Mouse (Mus musculus) neural tube, embryonic 11.5 days (tissue): Measurements from ENCODE around the gene Clstn1. TPM values are rescaled to one million over a fixed set of nuclear protein-coding genes. Genes with fewer than 3 reads are reported as not detected.

Source experiments
- ATAC-seq: fragments of 200-750 bp; cut with Nextera tagmentation; 2 replicates; pipeline ENCODE4 v1.8.0; 2017; ENCODE audit warnings: moderate number of reproducible peaks, mild to moderate bottlenecking, moderate TSS enrichment, moderate library complexity; ENCODE audit not compliant: insufficient read depth, low FRiP score, low TSS enrichment
- DNase-seq: peaks from one replicate; pipeline ENCODE4 v3.0.0-alpha.2; 2015; ENCODE audit warnings: low spot score
- H3K27ac ChIP-seq: fragments of 300-500 bp; sonication (generic); 2 replicates; pipeline ENCODE4 v1.5.1; 2014; ENCODE audit warnings: low read depth, mild to moderate bottlenecking, low read length
- H3K27me3 ChIP-seq: fragments of 300-500 bp; sonication (generic); 2 replicates; pipeline ENCODE4 v1.6.1; 2014; ENCODE audit warnings: mild to moderate bottlenecking, low read length, mixed read lengths; ENCODE audit not compliant: control insufficient read depth, insufficient read depth
- H3K36me3 ChIP-seq: fragments of 300-500 bp; sonication (generic); 2 replicates; pipeline ENCODE4 v1.6.1; 2014; ENCODE audit warnings: mild to moderate bottlenecking, low read length, moderate library complexity, mixed read lengths; ENCODE audit not compliant: control insufficient read depth, insufficient read depth
- H3K4me1 ChIP-seq: fragments of 300-500 bp; sonication (generic); 2 replicates; pipeline ENCODE4 v1.6.1; 2014; ENCODE audit warnings: low read length, mixed read lengths; ENCODE audit not compliant: control insufficient read depth, insufficient read depth
- H3K4me2 ChIP-seq: fragments of 300-500 bp; sonication (generic); 2 replicates; pipeline ENCODE4 v1.6.1; 2014; ENCODE audit warnings: low read depth, mild to moderate bottlenecking, moderate library complexity
- H3K4me3 ChIP-seq: fragments of 300-500 bp; sonication (generic); 2 replicates; pipeline ENCODE4 v1.5.1; 2014; ENCODE audit warnings: low read depth, low read length
- H3K9ac ChIP-seq: fragments of 300-500 bp; sonication (generic); 2 replicates; pipeline ENCODE4 v1.6.1; 2014; ENCODE audit warnings: mild to moderate bottlenecking, low read length
- H3K9me3 ChIP-seq: fragments of 300-500 bp; sonication (generic); 2 replicates; pipeline ENCODE4 v1.6.1; 2016; ENCODE audit warnings: low read length; ENCODE audit not compliant: control insufficient read depth
- WGBS: fragments of 180-500 bp; shearing (Covaris S2); extraction: QIAGEN DNeasy Blood & Tissue Kit; methylation state at CpG from one replicate; pipeline ENCODE4 v1.1.7; 2014; 5-methylcytosine and 5-hydroxymethylcytosine counted together
- polyA plus RNA-seq: library from polyadenylated mRNA; unstranded; fragments of >200 nt; fragmentation: Nextera tagmentation; extraction: Ambion mirVana; gene quantifications from 2 replicates; pipeline ENCODE4 v1.2.1, GENCODE M21; 2014

Clstn1 gene
- polyA plus RNA-seq, 1 experiment from 2014 or later = 59.9 TPM

GRCm38 (mm10) chr4:149571209-149571608, 15.1 kb upstream of the Clstn1 start:
- 77% methylated on average over 5 of the region's 5 CpGs for WGBS
- DNase-seq (no peak), ATAC-seq (no peak)
- Histone ChIP-seq H3K4me2 (no peak overlapping the region), H3K4me3 (no peak overlapping the region), H3K9me3 (no peaks in the 10 kb centered on the region), H3K36me3 (no peaks in the 10 kb centered on the region), H3K9ac (no peak overlapping the region), H3K27me3 (no peaks in the 10 kb centered on the region), H3K27ac (no peak overlapping the region), H3K4me1 (no peaks in the 10 kb centered on the region)

DNA sequence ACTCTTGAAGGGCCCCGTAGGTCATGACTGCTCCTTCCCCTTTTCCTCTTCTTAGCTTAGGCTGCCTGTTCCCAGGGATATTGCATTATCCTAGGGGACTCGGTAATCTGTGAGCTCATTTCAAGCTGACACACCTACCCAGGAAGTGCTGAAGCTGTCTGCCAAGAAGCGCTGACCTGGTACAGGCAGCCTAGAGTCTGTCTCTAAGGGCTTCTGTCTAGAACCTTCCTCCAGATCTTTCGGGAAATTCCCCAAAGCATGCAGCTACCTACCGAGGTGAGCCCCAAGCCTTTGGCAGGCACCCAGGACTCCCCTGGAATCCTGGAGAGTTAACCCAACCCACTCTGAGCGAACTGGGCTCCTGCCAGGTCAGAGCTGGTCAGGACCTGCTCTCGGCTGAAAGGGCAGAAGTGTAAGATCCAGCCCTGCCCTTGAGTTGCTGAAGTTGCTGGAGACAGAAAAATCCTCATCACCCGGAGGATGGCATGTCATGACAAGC, 14.6 kb upstream of the Clstn1 start:
- Histone ChIP-seq H3K4me2 (no peak overlapping the region), H3K9ac (no peak overlapping the region), H3K9me3 (no peaks in the 10 kb centered on the region), H3K4me1 (no peaks in the 10 kb centered on the region), H3K27ac (no peak overlapping the region), H3K36me3 (no peaks in the 10 kb centered on the region), H3K4me3 (no peak overlapping the region), H3K27me3 (no peaks in the 10 kb centered on the region)
- DNase-seq (no peak), ATAC-seq (no peak)
- 72% methylated on average over 8 of the region's 8 CpGs for WGBS

DNA sequence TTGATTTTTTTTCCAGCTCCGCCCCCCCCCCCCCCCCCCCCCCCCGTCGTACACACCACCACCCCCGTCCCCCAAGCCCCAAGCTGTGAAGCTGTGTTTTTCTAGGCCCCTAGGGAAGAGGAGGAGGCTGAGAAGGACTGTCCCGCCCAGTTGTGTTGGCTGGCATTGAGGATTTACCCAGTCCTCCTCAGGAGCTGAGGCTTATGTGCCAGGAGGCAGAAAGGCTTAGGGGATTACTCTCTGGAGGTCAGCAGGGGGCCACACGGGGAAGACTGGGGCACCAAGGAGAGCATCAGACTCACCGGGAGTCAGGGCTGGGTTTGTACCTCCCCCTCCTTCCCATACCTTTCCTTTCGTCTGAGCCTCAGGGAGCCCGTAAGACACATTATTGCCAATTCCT, 13.8 kb upstream of the Clstn1 start:
- Histone ChIP-seq H3K9me3 (no peaks in the 10 kb centered on the region), H3K27me3 (no peaks in the 10 kb centered on the region), H3K36me3 (no peaks in the 10 kb centered on the region), H3K4me3 (no peak overlapping the region), H3K9ac (no peak overlapping the region), H3K4me2 (no peak overlapping the region), H3K4me1 (no peaks in the 10 kb centered on the region; the same call in 1 of the 2 replicates), H3K27ac (no peak overlapping the region)
- WGBS = 42% methylated on average over 5 of the region's 9 CpGs
- no peak for DNase-seq
- no peak for ATAC-seq

DNA sequence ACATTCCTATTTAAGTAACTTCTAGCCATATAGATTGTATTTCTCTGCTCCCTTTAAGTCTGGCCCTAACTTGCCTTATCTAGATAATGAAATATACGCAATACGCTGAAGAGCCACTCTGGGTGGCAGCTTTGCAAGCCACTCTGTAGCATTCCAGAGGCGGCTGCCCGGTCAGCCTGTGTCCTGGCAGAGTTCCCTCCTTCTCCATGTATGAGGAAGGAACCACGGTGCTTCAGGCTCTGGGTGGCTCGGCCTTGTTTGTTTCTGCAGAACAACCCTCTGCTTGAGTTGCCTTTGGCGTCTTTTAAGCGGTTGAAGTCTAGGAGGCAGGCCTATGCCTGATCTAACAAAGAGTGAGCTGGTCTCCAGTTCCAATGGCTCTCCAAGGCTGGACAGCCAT, 13.4 kb upstream of the Clstn1 start:
- WGBS = 71% methylated on average over 8 of the region's 8 CpGs
- Histone ChIP-seq H3K4me3 (no peak overlapping the region), H3K4me2 (no peak overlapping the region), H3K4me1 (no peaks in the 10 kb centered on the region; the same call in 1 of the 2 replicates), H3K27me3 (no peaks in the 10 kb centered on the region), H3K27ac (no peak overlapping the region), H3K9ac (no peak overlapping the region), H3K36me3 (no peaks in the 10 kb centered on the region), H3K9me3 (no peaks in the 10 kb centered on the region)
- ATAC-seq (no peak), DNase-seq (no peak)

- H3K4me2 ChIP-seq = no peak overlapping the region
- H3K4me1 ChIP-seq = no peaks in the 10 kb centered on the region; the same call in 1 of the 2 replicates
- no peaks in the 10 kb centered on the region for H3K27me3 ChIP-seq
- no peaks in the 10 kb centered on the region for H3K36me3 ChIP-seq
- ATAC-seq (no peak), DNase-seq (peak; percentile 26)
- H3K4me3 ChIP-seq = no peak overlapping the region
- WGBS = 64% methylated on average over 14 of the region's 14 CpGs
- H3K9ac ChIP-seq = no peak overlapping the region
- no peaks in the 10 kb centered on the region for H3K9me3 ChIP-seq
- no peak overlapping the region for H3K27ac ChIP-seq
Measured at GRCm38 (mm10) chr4:149574391-149574821, 11.9 kb upstream of the Clstn1 start.

DNA sequence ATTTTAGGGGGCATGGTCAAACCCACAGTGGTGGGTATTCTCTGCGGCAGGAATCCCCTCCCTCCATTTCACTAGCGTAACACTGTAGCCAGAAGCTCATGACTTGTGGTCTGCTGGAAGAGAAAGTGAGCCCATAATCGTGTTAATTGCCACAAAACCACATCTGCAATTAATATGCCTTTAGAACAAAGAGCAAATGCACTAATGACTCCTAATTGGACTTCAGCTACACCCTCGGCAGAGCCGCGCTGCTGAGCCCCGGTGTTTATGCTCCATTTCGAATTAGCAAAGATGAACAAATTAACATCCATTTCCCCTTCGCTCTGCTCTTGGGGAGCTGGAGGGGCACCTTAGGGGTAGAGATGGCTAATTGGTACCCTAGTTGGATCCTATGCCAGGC, 10.2 kb upstream of the Clstn1 start:
- Histone ChIP-seq H3K9ac (no peak overlapping the region), H3K4me2 (no peak overlapping the region), H3K4me3 (no peak overlapping the region), H3K36me3 (no peaks in the 10 kb centered on the region), H3K9me3 (no peaks in the 10 kb centered on the region), H3K27ac (no peak overlapping the region), H3K4me1 (no peaks in the 10 kb centered on the region; the same call in 1 of the 2 replicates), H3K27me3 (no peaks in the 10 kb centered on the region)
- 83% methylated on average over 9 of the region's 9 CpGs for WGBS
- ATAC-seq (no peak), DNase-seq (no peak)

DNA sequence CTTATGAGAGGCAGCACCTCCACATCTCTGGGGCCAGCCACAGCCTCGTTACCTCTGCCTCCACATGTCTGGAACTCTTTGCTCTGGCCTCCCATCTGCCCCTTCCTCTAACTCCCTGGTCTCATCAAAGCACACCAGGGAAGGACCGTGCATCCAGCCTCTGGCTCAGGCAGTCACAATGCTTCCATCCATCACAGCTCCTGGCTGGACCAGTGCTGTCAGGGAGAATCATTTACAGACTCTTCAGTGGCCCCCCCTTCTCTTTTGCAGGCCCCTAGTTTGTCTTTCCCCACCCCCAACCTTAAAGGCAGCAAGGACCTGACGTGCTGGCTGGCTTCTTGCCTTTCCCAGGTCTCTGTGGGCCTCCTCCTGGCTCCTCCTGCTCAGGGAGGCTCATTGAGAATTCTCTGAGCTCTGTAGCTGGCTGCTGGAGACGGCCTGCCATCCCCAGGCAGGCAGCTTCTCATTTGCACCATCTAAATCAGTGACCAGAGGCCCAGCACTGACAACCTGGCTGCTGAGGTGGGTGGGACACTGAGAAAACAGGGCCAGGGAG, 9.2 kb upstream of the Clstn1 start:
- no peaks in the 10 kb centered on the region; the same call in 1 of the 2 replicates for H3K4me1 ChIP-seq
- peak; percentile 15 for DNase-seq
- H3K9me3 ChIP-seq = no peaks in the 10 kb centered on the region
- no peak overlapping the region for H3K9ac ChIP-seq
- no peak overlapping the region for H3K4me2 ChIP-seq
- no peak overlapping the region for H3K4me3 ChIP-seq
- no peaks in the 10 kb centered on the region for H3K27me3 ChIP-seq
- no peak overlapping the region; the same call in 1 of the 2 replicates for H3K27ac ChIP-seq
- WGBS = 6% methylated on average over 4 of the region's 4 CpGs
- H3K36me3 ChIP-seq = no peaks in the 10 kb centered on the region
- no peak for ATAC-seq

DNA sequence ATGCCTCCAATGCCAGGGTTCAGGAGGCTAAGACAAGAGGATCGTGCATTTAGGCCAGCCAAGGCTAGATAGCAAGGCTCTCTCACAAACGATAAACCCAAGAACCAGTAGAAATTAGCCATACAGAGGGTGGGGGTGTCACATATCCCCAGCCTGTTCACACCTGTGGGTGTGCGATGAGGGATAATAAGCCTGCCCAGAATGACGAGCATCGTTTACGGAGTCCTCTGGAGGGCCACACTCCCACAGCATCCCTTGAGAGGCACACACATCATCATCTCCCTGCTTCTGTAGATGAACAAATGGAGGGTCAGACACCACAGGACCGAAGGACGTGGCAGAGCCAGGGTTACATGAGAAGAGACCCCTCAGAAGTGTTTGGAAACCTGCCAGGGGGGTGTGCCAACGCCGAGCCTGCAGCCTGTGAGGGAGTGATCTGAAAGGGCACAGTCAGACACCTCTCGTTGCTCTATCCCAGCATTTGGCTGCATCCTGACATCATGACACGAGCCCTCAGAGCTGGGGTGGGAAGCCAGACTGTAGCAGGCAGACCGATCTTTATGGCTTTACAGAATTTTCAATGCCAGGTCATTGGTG, 8.1 kb upstream of the Clstn1 start:
- Histone ChIP-seq H3K9ac (no peak overlapping the region), H3K4me1 (no peaks in the 10 kb centered on the region; the same call in 1 of the 2 replicates), H3K36me3 (no peaks in the 10 kb centered on the region), H3K4me2 (no peak overlapping the region), H3K4me3 (no peak overlapping the region), H3K9me3 (no peaks in the 10 kb centered on the region), H3K27ac (no peak overlapping the region), H3K27me3 (no peaks in the 10 kb centered on the region)
- DNase-seq (no peak), ATAC-seq (no peak)
- 66% methylated on average over 13 of the region's 13 CpGs for WGBS

- H3K27me3 ChIP-seq = no peaks in the 10 kb centered on the region
Measured at GRCm38 (mm10) chr4:149578831-149579230, 7.4 kb upstream of the Clstn1 start.

More at GRCm38 (mm10) chr4:149578831-149579230, 7.4 kb upstream of the Clstn1 start:
- DNase-seq (no peak), ATAC-seq (no peak)
- Histone ChIP-seq H3K4me3 (no peak overlapping the region), H3K9ac (no peak overlapping the region), H3K36me3 (no peaks in the 10 kb centered on the region), H3K27ac (no peak overlapping the region), H3K9me3 (no peaks in the 10 kb centered on the region), H3K4me2 (no peak overlapping the region), H3K4me1 (no peaks in the 10 kb centered on the region; the same call in 1 of the 2 replicates)
- WGBS = 60% methylated on average over 7 of the region's 7 CpGs
